Comparison of ENCODE assay signal across 9 mouse cellular contexts in genomic region chr1:88301121-88302014, GRCm38 (mm10). TPM values are rescaled to one million over a fixed set of nuclear protein-coding genes. Genes with fewer than 3 reads are reported as not detected.
A peak's percentile ranks its signal among the peaks of the same experiment; 100 is the strongest.
DNase-seq lines count a peak whose midpoint lies in the region; ATAC-seq and TF ChIP-seq lines count a peak whose summit lies in the region.
"Had no signal": no experiment of that assay in that cellular context is flagged by ENCODE, and none has a peak within 500 bp of the region (broad histone marks: within the 10 kb centered on the region; RNA-seq: fewer than 3 reads in every experiment).

No protein-coding gene starts in this region.

- H3K9ac ChIP-seq in forebrain, embryonic 14.5 days (ENCODE audit: low read length), result no peak overlapping the region
- H3K9ac ChIP-seq in midbrain, embryonic 11.5 days (ENCODE audit: low read length), result no peak overlapping the region

- 71% methylated on average over 9 of the region's 9 CpGs for WGBS in forebrain, embryonic 14.5 days
- 71% methylated on average over 9 of the region's 9 CpGs for WGBS in midbrain, embryonic 11.5 days
- WGBS in kidney, adult 2 months, result 69% methylated on average over 9 of the region's 9 CpGs

- H3K36me3 ChIP-seq in E14TG2a.4 (ENCODE audit: insufficient read depth, low read length), result no peaks in the 10 kb centered on the region
- H3K36me3 ChIP-seq in forebrain, embryonic 14.5 days (ENCODE audit: control insufficient read depth, insufficient read depth, low read length), result no peaks in the 10 kb centered on the region
- H3K36me3 ChIP-seq in midbrain, embryonic 11.5 days (ENCODE audit: control insufficient read depth, insufficient read depth, low read length), result no peaks in the 10 kb centered on the region
- H3K36me3 ChIP-seq in kidney, adult 2 months (ENCODE audit: control insufficient read depth, insufficient read depth, low read length), result no peaks in the 10 kb centered on the region

- H3K27ac ChIP-seq in forebrain, embryonic 14.5 days (ENCODE audit: low read depth, low read length), result no peak overlapping the region
- H3K27ac ChIP-seq in midbrain, embryonic 11.5 days (ENCODE audit: low read depth, low read length), result no peak overlapping the region
- H3K27ac ChIP-seq in kidney, adult 2 months (ENCODE audit: insufficient read depth, low read depth, low read length), result no peak overlapping the region

- H3K9me3 ChIP-seq in E14TG2a.4 (ENCODE audit: low read length), result no peaks in the 10 kb centered on the region
- H3K9me3 ChIP-seq in forebrain, embryonic 14.5 days (replicated peaks; ENCODE audit: control insufficient read depth, low read length), result peaks cover 71% of the 10 kb centered on the region
- H3K9me3 ChIP-seq in midbrain, embryonic 11.5 days (ENCODE audit: control insufficient read depth, low read length), result peaks cover 82% of the 10 kb centered on the region

- peak; percentile 48 for ATAC-seq in frontal cortex, adult (ENCODE audit: low TSS enrichment)
- ATAC-seq in forebrain, embryonic 14.5 days, result 0 out of 2 replicates have a peak, but pooled peaks have one; percentile 10
- ATAC-seq in midbrain, embryonic 11.5 days (ENCODE audit: low FRiP score), result 0 out of 2 replicates have a peak, but pooled peaks have one; percentile 3

- peaks cover 11% of the 10 kb centered on the region for H3K27me3 ChIP-seq in E14TG2a.4 (ENCODE audit: insufficient read depth, low read length)
- H3K27me3 ChIP-seq in forebrain, embryonic 14.5 days (replicated peaks; ENCODE audit: control insufficient read depth, insufficient read depth, low read length), result no peaks in the 10 kb centered on the region
- H3K27me3 ChIP-seq in midbrain, embryonic 11.5 days (ENCODE audit: control insufficient read depth, insufficient read depth, low read length), result no peaks in the 10 kb centered on the region
- no peaks in the 10 kb centered on the region for H3K27me3 ChIP-seq in kidney, adult 2 months (replicated peaks; ENCODE audit: control insufficient read depth, insufficient read depth, low read length)

- no peak overlapping the region for H3K4me3 ChIP-seq in E14TG2a.4 (replicated peaks; ENCODE audit: low read length)
- H3K4me3 ChIP-seq in forebrain, embryonic 14.5 days (ENCODE audit: low read depth, low read length), result no peak overlapping the region
- no peak overlapping the region for H3K4me3 ChIP-seq in midbrain, embryonic 11.5 days (ENCODE audit: low read depth, low read length)
- H3K4me3 ChIP-seq in kidney, adult 2 months (ENCODE audit: insufficient read depth, low read depth, low read length), result no peak overlapping the region

- H3K4me1 ChIP-seq in E14TG2a.4 (replicated peaks; ENCODE audit: low read depth, low read length), result no peaks in the 10 kb centered on the region
- no peaks in the 10 kb centered on the region for H3K4me1 ChIP-seq in forebrain, embryonic 14.5 days (ENCODE audit: control insufficient read depth, insufficient read depth, low read length)
- no peaks in the 10 kb centered on the region for H3K4me1 ChIP-seq in midbrain, embryonic 11.5 days (ENCODE audit: control insufficient read depth, insufficient read depth, low read length)
- H3K4me1 ChIP-seq in kidney, adult 2 months (ENCODE audit: control insufficient read depth, insufficient read depth, low read length), result no peaks in the 10 kb centered on the region

- DNase-seq in frontal cortex, postnatal 10 days (ENCODE audit: low spot score in 2 of 2), result no peak
- DNase-seq in forebrain, embryonic 14.5 days (ENCODE audit: low spot score), result no peak
- DNase-seq in midbrain, embryonic 11.5 days (ENCODE audit: low spot score, missing footprints), result peak; percentile 84
- no peak for DNase-seq in right cerebral cortex, postnatal 25 days
- no peak for DNase-seq in left cerebral cortex, adult 8-10 months (ENCODE audit: low spot score in 2 of 2)
- DNase-seq in kidney, adult 2 months, result no peak

- no peak overlapping the region for H3K4me2 ChIP-seq in forebrain, embryonic 14.5 days (ENCODE audit: low read length)
- no peak overlapping the region for H3K4me2 ChIP-seq in midbrain, embryonic 11.5 days

- no peak for TF ChIP-seq POLR2A in kidney, adult 2 months (IDR thresholded peaks at IDR 0.05; ENCODE audit: low read depth, low read length)

- TF ChIP-seq CTCF in E14TG2a.4 (conservative IDR thresholded peaks at IDR 0.05; ENCODE audit: low read length), result peak; percentile 81
- TF ChIP-seq CTCF in kidney, adult 2 months (conservative IDR thresholded peaks at IDR 0.05; ENCODE audit: insufficient read depth, insufficient read length, low read depth, low read length), result no peak

RNA-seq across cellular contexts. Expression of gene Trpm8, which starts 23.9 kb away (rescaled TPM):
- not detected in 2 replicates for polyA plus RNA-seq in forebrain, embryonic 14.5 days (2014; fragmentation: Nextera tagmentation; extraction: Ambion mirVana)
- polyA plus RNA-seq in midbrain, embryonic 11.5 days (2014; fragmentation: Nextera tagmentation; extraction: Ambion mirVana), result not detected in 2 replicates
- under 1 TPM; 0.08 to 0.28 (median 0.16) TPM for total RNA-seq in left cerebral cortex, adult 8-10 months (2022)
- not detected in 2 replicates for polyA plus RNA-seq in kidney, adult 2 months (2012; rRNA removed)
- polyA plus RNA-seq: stomach, embryonic 14.5 days had no signal

RNA-seq across cellular contexts. Expression of gene Hjurp, which starts 23.9 kb away (rescaled TPM):
- polyA plus RNA-seq in forebrain, embryonic 14.5 days (2014; fragmentation: Nextera tagmentation; extraction: Ambion mirVana), result 64.5 and 76.3 TPM in 2 replicates
- 135 TPM in 2 replicates for polyA plus RNA-seq in midbrain, embryonic 11.5 days (2014; fragmentation: Nextera tagmentation; extraction: Ambion mirVana)
- 10 to 100 TPM; 43.2 to 45.6 (median 45.5) TPM for total RNA-seq in left cerebral cortex, adult 8-10 months (2022)
- 12.8 and 14.5 TPM in 2 replicates for polyA plus RNA-seq in kidney, adult 2 months (2012; rRNA removed)
